Mouse (Mus musculus) cerebellum, adult 9-11 months (tissue): ENCODE results near the gene Mbtps1.

Experiments
- DNase-seq: peaks from one replicate; pipeline ENCODE4 v3.0.0; 2022

Mbtps1 gene

GRCm38 (mm10) chr8:119501598-119501997 lies 56.9 kb downstream of the Mbtps1 start, which contains the start of gene Slc38a8:
Slc38a8 (minus strand) TSS chr8:119501698.
- no peak for DNase-seq

- DNase-seq: no peak
Observed at GRCm38 (mm10) chr8:119499836-119500235, 58.7 kb downstream of the Mbtps1 start.

- no peak for DNase-seq
Observed at GRCm38 (mm10) chr8:119496848-119497247, 61.7 kb downstream of the Mbtps1 start.

- no peak for DNase-seq
Observed at GRCm38 (mm10) chr8:119487093-119487492, 71.4 kb downstream of the Mbtps1 start.

GRCm38 (mm10) chr8:119484145-119484896 lies 74.2 kb downstream of the Mbtps1 start:
- DNase-seq: no peak

- DNase-seq: no peak
Observed at GRCm38 (mm10) chr8:119478684-119479083, 79.9 kb downstream of the Mbtps1 start.

- no peak for DNase-seq
Observed at GRCm38 (mm10) chr8:119468091-119468490, 90.4 kb downstream of the Mbtps1 start.

- no peak for DNase-seq
Observed at GRCm38 (mm10) chr8:119466794-119467193, 91.7 kb downstream of the Mbtps1 start.

GRCm38 (mm10) chr8:119466105-119466504 lies 92.4 kb downstream of the Mbtps1 start:
- no peak for DNase-seq

GRCm38 (mm10) chr8:119463709-119464108 lies 94.8 kb downstream of the Mbtps1 start:
- no peak for DNase-seq

GRCm38 (mm10) chr8:119461356-119461755 lies 97.2 kb downstream of the Mbtps1 start:
- no peak for DNase-seq

GRCm38 (mm10) chr8:119459724-119460123 lies 98.8 kb downstream of the Mbtps1 start:
- no peak for DNase-seq
